Mouse (Mus musculus) C2C12 (cell line): ENCODE data around the gene Mtf2.

Source experiments
- CEBPB ChIP-seq: IDR thresholded peaks from one replicate; pipeline ENCODE4 v1.6.1; 2011; ENCODE audit warnings: low read depth, mild to moderate bottlenecking, control low read depth, moderate library complexity
- CTCF ChIP-seq: IDR thresholded peaks from one replicate; pipeline ENCODE4 v1.5.1; 2011; ENCODE audit not compliant: control insufficient read depth, insufficient read depth, insufficient read length
- FOSL1 ChIP-seq: IDR thresholded peaks from one replicate; pipeline ENCODE4 v1.8.0; 2011; ENCODE audit warnings: mild to moderate bottlenecking, low read length; ENCODE audit not compliant: poor library complexity, insufficient read depth, severe bottlenecking
- MAX ChIP-seq: IDR thresholded peaks from one replicate; pipeline ENCODE4 v1.6.1; 2011; ENCODE audit warnings: mild to moderate bottlenecking, control low read depth
- MYOD1 ChIP-seq: IDR thresholded peaks from one replicate; pipeline ENCODE4 v1.6.1; 2011; ENCODE audit warnings: low read depth; ENCODE audit not compliant: control insufficient read depth, insufficient read length
- MYOG ChIP-seq: IDR thresholded peaks from one replicate; pipeline ENCODE4 v1.6.1; 2011; ENCODE audit not compliant: control insufficient read depth, insufficient read length; ENCODE audit errors: extremely low read depth
- USF1 ChIP-seq: IDR thresholded peaks from one replicate; pipeline ENCODE4 v1.6.1; 2011; ENCODE audit warnings: low read depth, mild to moderate bottlenecking, control low read depth, moderate library complexity

DNA sequence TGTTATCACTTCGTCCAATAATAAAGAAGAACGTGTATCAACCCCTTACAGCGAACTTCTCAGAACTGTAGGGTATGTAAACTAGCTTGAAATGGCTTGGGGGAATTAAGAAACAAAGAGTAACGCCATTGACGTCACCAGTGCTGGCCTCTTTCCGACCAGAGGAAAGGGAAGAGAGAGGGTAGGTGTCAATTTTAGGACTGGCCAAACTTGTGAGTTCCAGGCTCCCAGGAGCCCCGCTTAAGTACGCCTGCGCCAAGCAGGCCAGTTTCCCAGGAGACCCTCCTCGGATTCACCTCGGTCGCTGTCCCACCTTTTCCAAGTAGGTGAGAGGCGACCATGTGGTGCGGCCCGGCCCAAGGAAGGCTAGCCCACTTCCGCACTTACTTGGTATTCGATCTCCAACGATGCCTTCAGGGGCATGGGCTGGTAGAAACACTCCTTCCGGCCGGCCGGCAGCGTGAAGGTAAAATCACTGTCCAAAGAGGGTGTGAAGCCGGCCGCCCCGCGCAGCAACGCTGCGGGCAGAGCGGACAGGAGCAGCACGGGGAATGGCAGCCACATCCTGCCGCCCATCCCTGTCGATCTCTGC lies 66.5 kb downstream of the Mtf2 start:
- TF ChIP-seq CTCF = no peak
- TF ChIP-seq CEBPB = no peak
- peak; percentile 33 for TF ChIP-seq MAX
- TF ChIP-seq MYOD1 = no peak
- no peak for TF ChIP-seq USF1
- TF ChIP-seq FOSL1 = no peak
- TF ChIP-seq MYOG = no peak
